Mouse (Mus musculus) kidney, postnatal 0 days (tissue): ENCODE measurements around the gene Pigk. TPM values are rescaled to one million over a fixed set of nuclear protein-coding genes. Genes with fewer than 3 reads are reported as not detected.

Experiments used
- ATAC-seq: fragments of 200-750 bp; cut with Nextera tagmentation; replicated peaks from 2 replicates; pipeline ENCODE4 v1.8.0; 2017; ENCODE audit warnings: low read depth, moderate number of reproducible peaks, moderate TSS enrichment, moderate library complexity; ENCODE audit not compliant: low FRiP score
- DNase-seq: peaks from one replicate; pipeline ENCODE4 v3.0.0-alpha.2; 2016; ENCODE audit warnings: low spot score
- H3K27ac ChIP-seq: fragments of 300-500 bp; sonication (generic); 2 replicates; pipeline ENCODE4 v1.5.1; 2014; ENCODE audit warnings: mild to moderate bottlenecking
- H3K27me3 ChIP-seq: fragments of 300-500 bp; sonication (generic); 2 replicates; pipeline ENCODE4 v1.6.1; 2014; ENCODE audit warnings: low read length, mixed read lengths; ENCODE audit not compliant: insufficient read depth
- H3K36me3 ChIP-seq: fragments of 300-500 bp; sonication (generic); 2 replicates; pipeline ENCODE4 v1.6.1; 2014; ENCODE audit warnings: low read length, mixed read lengths; ENCODE audit not compliant: insufficient read depth
- H3K4me1 ChIP-seq: fragments of 300-500 bp; sonication (generic); replicated peaks from 2 replicates; pipeline ENCODE4 v1.6.1; 2014; ENCODE audit warnings: antibody characterized with exemption, low read length, mixed read lengths; ENCODE audit not compliant: insufficient read depth
- H3K4me2 ChIP-seq: fragments of 300-500 bp; sonication (generic); 2 replicates; pipeline ENCODE4 v1.6.1; 2014; ENCODE audit warnings: mild to moderate bottlenecking, low read length, moderate library complexity, mixed read lengths
- H3K4me3 ChIP-seq: fragments of 300-500 bp; sonication (generic); replicated peaks from 2 replicates; pipeline ENCODE4 v1.5.1; 2014; ENCODE audit warnings: low read depth, low read length
- H3K9ac ChIP-seq: fragments of 300-500 bp; sonication (generic); 2 replicates; pipeline ENCODE4 v1.6.1; 2014; ENCODE audit warnings: low read depth, low read length
- H3K9me3 ChIP-seq: fragments of 300-500 bp; sonication (generic); replicated peaks from 2 replicates; pipeline ENCODE4 v1.6.1; 2016; ENCODE audit warnings: low read length, inconsistent platforms, mixed read lengths
- CTCF ChIP-seq: IDR thresholded peaks from 2 replicates; pipeline ENCODE4 v1.5.1; 2016; ENCODE audit warnings: antibody characterized with exemption, low read depth, mild to moderate bottlenecking, moderate library complexity
- WGBS: fragments of 180-500 bp; shearing (Covaris S2); extraction: QIAGEN DNeasy Blood & Tissue Kit; methylation state at CpG from one replicate; pipeline ENCODE4 v1.1.7; 2014; 5-methylcytosine and 5-hydroxymethylcytosine counted together
- polyA plus RNA-seq: library from polyadenylated mRNA; unstranded; fragments of >200 nt; fragmentation: Nextera tagmentation; extraction: Ambion mirVana; gene quantifications from 2 replicates; pipeline ENCODE4 v1.2.1, GENCODE M21; 2015

Gene Pigk
- polyA plus RNA-seq, 1 experiment from 2014 or later, result 48.5 TPM

DNA sequence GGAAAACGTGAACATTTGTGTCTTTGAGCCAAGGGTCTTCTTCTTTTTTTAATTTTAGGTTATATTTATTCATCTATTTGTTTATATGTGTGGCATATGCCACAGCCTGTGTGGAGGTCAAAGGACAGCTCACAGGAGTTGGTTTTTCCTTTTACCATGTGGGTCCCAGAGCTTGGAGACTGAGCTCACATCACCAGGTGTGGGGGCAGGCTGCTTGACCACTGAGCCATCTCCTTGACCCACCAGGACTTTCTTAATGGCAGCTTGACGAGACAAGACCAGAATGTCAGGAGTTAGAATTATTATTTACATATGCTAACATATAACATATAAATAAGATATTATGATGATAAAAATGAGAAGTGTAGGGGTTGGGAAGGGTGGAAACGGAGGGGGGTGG is 182.2 kb downstream of the Pigk start:
- DNase-seq (no peak), ATAC-seq (no peak)
- 72% methylated on average over 3 of the region's 3 CpGs for WGBS
- Histone ChIP-seq H3K4me2 (no peak overlapping the region), H3K27me3 (no peaks in the 10 kb centered on the region), H3K4me1 (no peaks in the 10 kb centered on the region), H3K4me3 (no peak overlapping the region), H3K9ac (no peak overlapping the region), H3K9me3 (no peaks in the 10 kb centered on the region), H3K27ac (no peak overlapping the region), H3K36me3 (no peaks in the 10 kb centered on the region)
- no peak for TF ChIP-seq CTCF

DNA sequence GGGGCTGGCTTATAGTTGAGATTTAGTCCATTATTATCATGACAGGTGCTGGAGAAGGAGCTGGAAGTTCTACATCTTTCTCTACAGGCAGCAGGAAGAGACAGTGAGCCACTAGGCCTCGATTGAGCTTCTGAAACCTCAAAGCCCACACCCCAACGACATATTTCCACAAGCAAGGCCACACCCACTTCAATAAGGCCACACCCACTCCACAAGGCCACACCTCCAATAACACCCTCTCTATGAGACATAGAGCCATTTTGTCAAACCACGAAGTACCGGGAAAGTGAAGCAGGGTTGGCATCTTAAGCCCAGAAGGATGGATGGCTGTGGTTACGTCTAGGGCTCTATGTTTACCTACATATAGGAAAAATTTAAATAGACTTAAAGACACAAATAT is 183.3 kb downstream of the Pigk start:
- Histone ChIP-seq H3K9ac (no peak overlapping the region), H3K36me3 (no peaks in the 10 kb centered on the region), H3K9me3 (no peaks in the 10 kb centered on the region), H3K4me1 (no peaks in the 10 kb centered on the region), H3K27me3 (no peaks in the 10 kb centered on the region), H3K4me3 (no peak overlapping the region), H3K4me2 (no peak overlapping the region), H3K27ac (no peak overlapping the region)
- ATAC-seq (no peak), DNase-seq (no peak)
- 84% methylated on average over 5 of the region's 5 CpGs for WGBS
- no peak for TF ChIP-seq CTCF

DNA sequence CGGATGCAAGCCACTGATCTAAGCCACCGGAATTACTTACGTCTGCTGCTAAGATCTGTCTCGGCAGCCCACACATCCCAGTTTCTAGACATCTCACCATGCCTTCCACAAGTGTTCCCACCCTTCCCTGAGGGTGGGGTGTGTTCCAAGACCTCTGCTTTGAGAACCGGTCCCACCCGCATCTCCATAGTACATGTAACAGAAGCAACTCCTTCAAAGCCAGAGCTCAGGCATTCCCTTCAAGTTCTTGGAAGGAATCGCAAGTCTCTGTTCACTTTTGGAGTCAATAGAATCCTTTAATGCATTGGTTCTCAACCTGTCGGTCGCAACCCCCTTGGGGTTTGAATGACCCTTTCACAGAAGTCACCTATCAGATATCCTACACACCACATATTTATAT is 185.0 kb downstream of the Pigk start:
- ATAC-seq (no peak), DNase-seq (no peak)
- H3K9ac ChIP-seq, result no peak overlapping the region
- H3K4me3 ChIP-seq, result no peak overlapping the region
- no peak overlapping the region for H3K27ac ChIP-seq
- 92% methylated on average over 9 of the region's 9 CpGs for WGBS
- H3K9me3 ChIP-seq, result no peaks in the 10 kb centered on the region
- H3K27me3 ChIP-seq, result no peaks in the 10 kb centered on the region
- H3K4me2 ChIP-seq, result no peak overlapping the region
- no peaks in the 10 kb centered on the region for H3K4me1 ChIP-seq
- H3K36me3 ChIP-seq, result no peaks in the 10 kb centered on the region
- TF ChIP-seq CTCF, result no peak

DNA sequence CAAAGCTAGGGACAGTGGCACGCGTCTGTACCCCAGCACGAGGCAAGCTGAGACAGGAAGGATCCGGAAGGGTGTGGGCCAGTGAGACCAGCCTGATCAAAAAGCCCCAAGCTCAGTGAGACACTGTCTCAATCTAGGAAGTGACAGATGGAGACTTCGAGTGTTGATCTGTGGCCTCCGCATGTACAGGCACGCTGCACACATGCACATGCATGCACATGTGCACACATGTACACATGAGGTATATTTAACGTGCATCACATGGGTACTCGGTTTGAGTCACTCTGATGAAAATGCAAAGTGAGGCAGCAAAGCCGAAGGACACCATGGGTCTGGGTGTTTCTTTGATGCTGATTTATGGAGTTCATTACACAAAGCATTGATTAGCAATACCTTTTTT is 191.1 kb downstream of the Pigk start:
- no peak for ATAC-seq
- Histone ChIP-seq H3K4me1 (no peaks in the 10 kb centered on the region), H3K27me3 (no peaks in the 10 kb centered on the region), H3K4me3 (no peak overlapping the region), H3K27ac (no peak overlapping the region), H3K9ac (no peak overlapping the region), H3K4me2 (no peak overlapping the region), H3K36me3 (no peaks in the 10 kb centered on the region), H3K9me3 (no peaks in the 10 kb centered on the region)
- DNase-seq, result no peak
- 88% methylated on average over 10 of the region's 10 CpGs for WGBS
- TF ChIP-seq CTCF, result no peak

DNA sequence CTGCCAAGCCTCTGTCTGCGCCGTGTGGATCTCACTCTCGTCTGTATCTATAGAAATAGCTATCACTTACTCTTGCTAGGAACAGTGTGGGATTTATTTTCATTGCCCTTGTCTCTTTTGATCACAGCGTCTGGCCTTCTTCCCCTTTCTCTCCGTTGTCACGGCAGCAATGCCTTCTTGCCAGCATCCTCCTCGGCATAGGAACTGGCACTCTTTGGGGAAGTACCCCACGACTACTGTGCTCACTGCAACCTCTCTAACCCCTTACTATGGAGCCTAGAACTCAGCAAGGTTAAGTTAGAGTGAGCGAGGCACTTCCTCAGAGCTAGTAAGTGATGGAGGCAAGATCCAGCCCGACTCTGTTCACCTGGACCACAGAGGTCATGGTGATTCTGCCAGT is 191.9 kb downstream of the Pigk start:
- Histone ChIP-seq H3K4me1 (no peaks in the 10 kb centered on the region), H3K4me2 (no peak overlapping the region), H3K9ac (no peak overlapping the region), H3K4me3 (no peak overlapping the region), H3K27me3 (no peaks in the 10 kb centered on the region), H3K9me3 (no peaks in the 10 kb centered on the region), H3K36me3 (no peaks in the 10 kb centered on the region), H3K27ac (no peak overlapping the region)
- DNase-seq, result no peak
- ATAC-seq, result no peak
- TF ChIP-seq CTCF, result no peak
- 39% methylated on average over 10 of the region's 10 CpGs for WGBS

DNA sequence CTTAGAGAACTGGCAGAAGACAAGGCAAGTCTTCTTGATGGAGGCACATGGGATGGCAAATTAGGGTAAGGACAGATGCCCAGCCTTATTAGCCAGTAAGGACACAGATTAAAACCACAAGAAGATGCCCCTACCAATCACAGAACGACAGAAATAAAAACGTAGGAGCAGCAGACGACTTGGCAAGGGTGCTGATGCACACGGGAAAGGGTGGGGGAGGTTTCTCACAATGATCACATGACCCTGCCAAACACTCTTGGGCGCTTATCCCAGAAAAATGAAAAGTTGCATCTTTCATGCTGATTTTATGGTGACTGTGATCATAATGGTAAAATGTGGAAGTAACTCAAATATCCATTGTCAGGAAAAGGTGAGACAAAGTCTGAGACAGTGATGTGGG is 193.2 kb downstream of the Pigk start:
- no peak overlapping the region for H3K9ac ChIP-seq
- H3K4me2 ChIP-seq, result no peak overlapping the region
- 58% methylated on average over 5 of the region's 5 CpGs for WGBS
- no peaks in the 10 kb centered on the region for H3K27me3 ChIP-seq
- no peak for DNase-seq
- no peak overlapping the region for H3K27ac ChIP-seq
- H3K36me3 ChIP-seq, result no peaks in the 10 kb centered on the region
- ATAC-seq, result no peak
- no peaks in the 10 kb centered on the region for H3K9me3 ChIP-seq
- no peak for TF ChIP-seq CTCF
- no peaks in the 10 kb centered on the region for H3K4me1 ChIP-seq
- H3K4me3 ChIP-seq, result no peak overlapping the region

DNA sequence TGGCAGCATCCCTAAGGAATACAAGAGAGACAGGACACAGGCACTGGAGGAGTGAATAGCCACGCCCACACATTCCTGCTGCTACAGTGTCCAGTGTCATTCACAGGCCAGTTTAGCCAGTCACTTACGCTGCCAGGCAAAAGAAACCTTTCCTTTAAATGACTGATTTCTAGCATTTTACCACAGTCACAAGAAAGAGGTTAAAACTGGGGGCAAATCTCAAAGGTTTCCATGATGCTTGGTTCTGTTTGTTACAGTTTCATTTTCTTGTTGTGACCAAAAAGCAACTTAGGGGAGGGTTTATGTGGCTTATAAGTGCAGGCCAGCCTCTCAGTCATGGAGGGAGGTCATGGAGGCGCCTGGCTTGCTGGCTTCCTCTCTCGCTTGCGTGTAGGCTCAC is 193.8 kb downstream of the Pigk start:
- Histone ChIP-seq H3K9me3 (no peaks in the 10 kb centered on the region), H3K27me3 (no peaks in the 10 kb centered on the region), H3K4me1 (no peaks in the 10 kb centered on the region), H3K27ac (no peak overlapping the region), H3K4me3 (no peak overlapping the region), H3K9ac (no peak overlapping the region), H3K4me2 (no peak overlapping the region), H3K36me3 (no peaks in the 10 kb centered on the region)
- ATAC-seq (no peak), DNase-seq (no peak)
- WGBS, result 67% methylated on average over 5 of the region's 5 CpGs
- TF ChIP-seq CTCF, result no peak
